Mouse (Mus musculus): ENCODE measurements around the gene Gm40193.

- TF ChIP-seq CTCF (IDR thresholded peaks at IDR 0.05): no peak
- no peak for TF ChIP-seq EP300 (IDR thresholded peaks at IDR 0.05)
Observed at GRCm38 (mm10) chr11:70489684-70490083, 43.1 kb downstream of the Gm40193 start.

All from lung, postnatal 0 days (tissue).